Mouse (Mus musculus): Measurements from ENCODE around the gene Gpld1. TPM values are rescaled to one million over a fixed set of nuclear protein-coding genes. Genes with fewer than 3 reads are reported as not detected.

Gpld1 gene
- polyA plus RNA-seq (2016; fragmentation: Nextera tagmentation; extraction: Ambion mirVana): 0.13 and 0.91 TPM in 2 replicates

- Histone ChIP-seq H3K36me3 (no peaks in the 10 kb centered on the region), H3K9me3 (replicated peaks) (no peaks in the 10 kb centered on the region), H3K4me1 (peaks cover 8% of the 10 kb centered on the region), H3K27ac (no peak within 1 kb of the TSS), H3K4me3 (no peak within 1 kb of the TSS), H3K27me3 (ENCODE audit: low read depth, poor library complexity, severe bottlenecking) (peaks cover 9% of the 10 kb centered on the region; the same call in 1 of the 2 replicates)
- WGBS: 77% methylated on average over 17 of the region's 17 CpGs
- DNase-seq (ENCODE audit: low spot score): no peak
Observed at GRCm38 (mm10) chr13:24942512-24943282, at the start of gene Gpld1. Gpld1 (plus strand) TSS chr13:24943152.

DNA sequence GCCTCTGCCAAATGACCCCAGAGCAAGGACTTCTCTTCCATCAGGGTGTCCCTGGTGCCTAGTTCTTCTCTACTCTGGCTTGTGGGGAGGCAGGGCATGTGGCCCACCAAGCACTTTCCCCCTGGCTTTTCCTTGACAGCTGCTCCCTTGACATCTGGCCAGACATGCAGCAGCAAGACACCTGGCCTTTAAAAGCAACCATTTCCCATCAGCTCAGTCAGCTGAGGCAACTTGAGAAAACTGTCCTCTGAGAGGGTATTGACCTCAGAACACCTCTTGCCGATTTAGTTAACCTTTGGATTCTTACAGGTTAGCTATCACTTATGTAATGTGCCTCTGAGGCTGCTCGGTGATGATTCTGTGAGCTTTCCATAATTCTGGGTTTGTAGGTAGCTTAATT is 49.1 kb upstream of the Gpld1 start:
- H3K4me1 ChIP-seq: no peaks in the 10 kb centered on the region
- DNase-seq (ENCODE audit: low spot score): no peak
- H3K27ac ChIP-seq: no peak overlapping the region
- no peaks in the 10 kb centered on the region for H3K9me3 ChIP-seq (replicated peaks)
- H3K4me3 ChIP-seq: no peak overlapping the region
- no peaks in the 10 kb centered on the region for H3K27me3 ChIP-seq (ENCODE audit: low read depth, poor library complexity, severe bottlenecking)
- 86% methylated on average over 2 of the region's 2 CpGs for WGBS
- H3K36me3 ChIP-seq: no peaks in the 10 kb centered on the region

GRCm38 (mm10) chr13:24901916-24902315 is 41.0 kb upstream of the Gpld1 start:
- no peak overlapping the region for H3K4me3 ChIP-seq

GRCm38 (mm10) chr13:24903412-24903811 is 39.5 kb upstream of the Gpld1 start:
- H3K36me3 ChIP-seq: no peaks in the 10 kb centered on the region
- 80% methylated on average over 6 of the region's 6 CpGs for WGBS
- H3K27ac ChIP-seq: no peak overlapping the region
- no peak overlapping the region for H3K4me3 ChIP-seq
- H3K4me1 ChIP-seq: 0 out of 2 replicates have a peak, but pooled peaks cover 2% of the 10 kb centered on the region
- no peak for DNase-seq (ENCODE audit: low spot score)
- no peaks in the 10 kb centered on the region for H3K27me3 ChIP-seq (ENCODE audit: low read depth, poor library complexity, severe bottlenecking)
- no peaks in the 10 kb centered on the region for H3K9me3 ChIP-seq (replicated peaks)

More at GRCm38 (mm10) chr13:24901916-24902315, 41.0 kb upstream of the Gpld1 start:
- Histone ChIP-seq H3K27ac (no peak overlapping the region), H3K36me3 (no peaks in the 10 kb centered on the region), H3K9me3 (replicated peaks) (no peaks in the 10 kb centered on the region), H3K4me1 (0 out of 2 replicates have a peak, but pooled peaks cover 2% of the 10 kb centered on the region), H3K27me3 (ENCODE audit: low read depth, poor library complexity, severe bottlenecking) (no peaks in the 10 kb centered on the region)
- no peak for DNase-seq (ENCODE audit: low spot score)
- WGBS: 93% methylated on average over 2 of the region's 2 CpGs

DNA sequence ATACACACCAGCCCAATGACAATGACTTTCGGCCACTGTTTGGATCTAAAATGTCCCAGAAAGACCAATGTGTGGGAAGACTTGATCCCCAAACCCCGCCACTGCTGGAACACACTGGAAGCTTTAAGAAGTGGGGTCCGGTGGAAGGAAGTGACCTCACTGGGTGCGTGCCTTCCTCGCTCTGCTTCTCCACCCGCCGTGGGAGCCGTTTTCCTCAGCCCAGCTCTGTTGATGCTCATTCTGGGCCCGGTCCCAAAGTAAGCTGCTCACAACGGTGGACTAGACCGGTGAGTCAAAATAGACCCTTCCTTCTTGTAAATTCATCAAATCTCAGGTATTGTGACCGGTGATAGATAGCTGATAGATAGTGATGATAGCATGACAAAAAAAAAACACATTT is 37.5 kb upstream of the Gpld1 start:
- no peak for DNase-seq (ENCODE audit: low spot score)
- H3K36me3 ChIP-seq: no peaks in the 10 kb centered on the region
- WGBS: 93% methylated on average over 12 of the region's 12 CpGs
- H3K4me1 ChIP-seq: 0 out of 2 replicates have a peak, but pooled peaks cover 2% of the 10 kb centered on the region
- H3K27me3 ChIP-seq (ENCODE audit: low read depth, poor library complexity, severe bottlenecking): no peaks in the 10 kb centered on the region
- H3K27ac ChIP-seq: no peak overlapping the region
- no peak overlapping the region for H3K4me3 ChIP-seq
- H3K9me3 ChIP-seq (replicated peaks): no peaks in the 10 kb centered on the region

GRCm38 (mm10) chr13:24906831-24907570 is 36.0 kb upstream of the Gpld1 start:
- WGBS: 87% methylated on average over 11 of the region's 11 CpGs
- Histone ChIP-seq H3K27me3 (ENCODE audit: low read depth, poor library complexity, severe bottlenecking) (no peaks in the 10 kb centered on the region), H3K4me1 (0 out of 2 replicates have a peak, but pooled peaks cover 2% of the 10 kb centered on the region), H3K27ac (no peak overlapping the region), H3K4me3 (no peak overlapping the region), H3K36me3 (peaks cover 6% of the 10 kb centered on the region), H3K9me3 (replicated peaks) (no peaks in the 10 kb centered on the region)
- no peak for DNase-seq (ENCODE audit: low spot score)

DNA sequence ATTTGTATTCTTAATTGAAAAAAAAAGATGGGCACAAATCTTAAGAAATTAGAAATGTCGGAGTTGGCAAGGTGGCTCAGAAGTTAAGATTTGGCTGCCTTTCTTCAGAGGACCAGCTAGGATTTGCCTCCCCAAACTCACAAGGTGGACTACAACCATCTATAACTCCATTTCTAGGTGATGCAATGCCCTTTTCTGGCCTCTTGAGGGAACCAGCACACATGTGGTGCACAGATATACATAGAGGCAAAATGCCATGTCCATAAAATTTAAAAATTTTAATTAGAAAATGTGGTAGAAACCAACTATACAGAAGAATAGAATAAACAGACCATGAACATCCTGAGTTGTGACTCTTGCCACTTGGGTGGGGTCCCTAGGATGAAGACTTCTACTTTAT is 33.8 kb upstream of the Gpld1 start:
- Histone ChIP-seq H3K36me3 (peaks cover 14% of the 10 kb centered on the region), H3K9me3 (replicated peaks) (no peaks in the 10 kb centered on the region), H3K27ac (no peak overlapping the region), H3K27me3 (ENCODE audit: low read depth, poor library complexity, severe bottlenecking) (no peaks in the 10 kb centered on the region), H3K4me3 (no peak overlapping the region), H3K4me1 (0 out of 2 replicates have a peak, but pooled peaks cover 2% of the 10 kb centered on the region)
- 90% methylated on average over 1 of the region's 1 CpGs for WGBS
- no peak for DNase-seq (ENCODE audit: low spot score)

GRCm38 (mm10) chr13:24913576-24913975 is 29.4 kb upstream of the Gpld1 start:
- peaks cover 26% of the 10 kb centered on the region for H3K36me3 ChIP-seq
- no peaks in the 10 kb centered on the region for H3K27me3 ChIP-seq (ENCODE audit: low read depth, poor library complexity, severe bottlenecking)
- H3K4me3 ChIP-seq: no peak overlapping the region
- 94% methylated on average over 7 of the region's 7 CpGs for WGBS
- no peak for DNase-seq (ENCODE audit: low spot score)
- no peaks in the 10 kb centered on the region for H3K4me1 ChIP-seq
- no peaks in the 10 kb centered on the region for H3K9me3 ChIP-seq (replicated peaks)
- H3K27ac ChIP-seq: no peak overlapping the region

DNA sequence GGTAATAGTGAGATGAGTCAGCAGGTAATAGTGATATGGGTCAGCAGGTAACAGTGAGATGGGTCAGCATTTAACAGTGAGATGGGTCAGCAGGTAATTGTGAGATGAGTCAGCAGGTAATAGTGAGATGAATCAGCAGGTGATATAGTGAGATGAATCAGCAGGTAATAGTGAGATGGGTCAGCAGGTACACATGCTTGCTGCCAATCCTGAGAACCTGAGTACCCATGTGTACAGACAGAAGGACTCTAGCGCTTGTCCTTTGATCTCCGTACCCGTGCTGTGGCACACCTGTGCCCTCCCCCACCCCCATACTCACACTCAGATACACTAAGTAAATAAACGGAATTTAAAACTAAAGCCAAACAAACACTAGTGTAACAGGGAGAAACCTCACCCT is 28.0 kb upstream of the Gpld1 start:
- H3K9me3 ChIP-seq (replicated peaks): no peaks in the 10 kb centered on the region
- peaks cover 26% of the 10 kb centered on the region for H3K36me3 ChIP-seq

GRCm38 (mm10) chr13:24915831-24916230 is 27.1 kb upstream of the Gpld1 start:
- Histone ChIP-seq H3K4me1 (no peaks in the 10 kb centered on the region), H3K36me3 (peaks cover 26% of the 10 kb centered on the region)
- DNase-seq (ENCODE audit: low spot score): no peak

More for the DNA sequence above, 28.0 kb upstream of the Gpld1 start:
- H3K27me3 ChIP-seq (ENCODE audit: low read depth, poor library complexity, severe bottlenecking): no peaks in the 10 kb centered on the region
- no peaks in the 10 kb centered on the region for H3K4me1 ChIP-seq
- no peak overlapping the region for H3K27ac ChIP-seq
- DNase-seq (ENCODE audit: low spot score): no peak
- WGBS: 94% methylated on average over 4 of the region's 4 CpGs
- no peak overlapping the region for H3K4me3 ChIP-seq

GRCm38 (mm10) chr13:24920333-24920977 is 22.5 kb upstream of the Gpld1 start:
- Histone ChIP-seq H3K36me3 (peaks cover 20% of the 10 kb centered on the region), H3K4me1 (no peaks in the 10 kb centered on the region), H3K27me3 (ENCODE audit: low read depth, poor library complexity, severe bottlenecking) (no peaks in the 10 kb centered on the region), H3K27ac (no peak overlapping the region), H3K4me3 (no peak overlapping the region), H3K9me3 (replicated peaks) (no peaks in the 10 kb centered on the region)
- 30% methylated on average over 5 of the region's 5 CpGs for WGBS
- DNase-seq (ENCODE audit: low spot score): peak; percentile 50

More at GRCm38 (mm10) chr13:24915831-24916230, 27.1 kb upstream of the Gpld1 start:
- Histone ChIP-seq H3K27me3 (ENCODE audit: low read depth, poor library complexity, severe bottlenecking) (no peaks in the 10 kb centered on the region), H3K9me3 (replicated peaks) (no peaks in the 10 kb centered on the region), H3K4me3 (no peak overlapping the region), H3K27ac (no peak overlapping the region)
- WGBS: 69% methylated on average over 13 of the region's 13 CpGs

DNA sequence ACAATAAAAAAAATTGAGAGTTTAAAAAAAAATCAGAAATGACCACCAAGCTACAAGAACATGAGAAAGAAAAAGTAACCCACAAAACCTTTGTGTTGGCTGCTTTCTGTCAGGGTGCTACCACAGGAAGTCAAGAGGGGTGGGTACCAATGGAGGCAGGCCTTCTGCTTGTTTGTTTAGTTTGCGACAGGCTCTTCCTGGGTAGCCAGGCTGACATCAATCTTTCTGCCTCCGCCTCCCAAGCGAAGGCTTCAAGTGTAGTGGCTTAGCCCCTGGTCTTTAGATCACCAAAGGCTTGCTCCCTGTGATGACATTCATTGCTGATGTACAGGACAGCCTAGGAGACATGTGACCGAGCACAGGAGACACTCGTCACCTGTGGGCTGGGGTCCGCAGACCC is 21.7 kb upstream of the Gpld1 start:
- no peaks in the 10 kb centered on the region for H3K9me3 ChIP-seq (replicated peaks)
- peaks cover 20% of the 10 kb centered on the region for H3K36me3 ChIP-seq
- DNase-seq (ENCODE audit: low spot score): no peak
- H3K27ac ChIP-seq: no peak overlapping the region
- H3K27me3 ChIP-seq (ENCODE audit: low read depth, poor library complexity, severe bottlenecking): no peaks in the 10 kb centered on the region
- 73% methylated on average over 6 of the region's 6 CpGs for WGBS
- no peak overlapping the region for H3K4me3 ChIP-seq
- no peaks in the 10 kb centered on the region for H3K4me1 ChIP-seq

GRCm38 (mm10) chr13:24923991-24924390 is 19.0 kb upstream of the Gpld1 start:
- no peaks in the 10 kb centered on the region for H3K9me3 ChIP-seq (replicated peaks)
- H3K27me3 ChIP-seq (ENCODE audit: low read depth, poor library complexity, severe bottlenecking): no peaks in the 10 kb centered on the region
- H3K4me3 ChIP-seq: no peak overlapping the region
- peaks cover 8% of the 10 kb centered on the region for H3K36me3 ChIP-seq
- H3K4me1 ChIP-seq: no peaks in the 10 kb centered on the region
- 91% methylated on average over 5 of the region's 5 CpGs for WGBS
- no peak for DNase-seq (ENCODE audit: low spot score)
- no peak overlapping the region for H3K27ac ChIP-seq

Measured in limb, embryonic 10.5 days (tissue).